Mouse (Mus musculus): ENCODE measurements around the gene Aplp1. TPM values are rescaled to one million over a fixed set of nuclear protein-coding genes. Genes with fewer than 3 reads are reported as not detected.

Aplp1 gene
- polyA plus RNA-seq, 1 experiment = 6.2 TPM

- H3K27ac ChIP-seq (ENCODE audit: control insufficient read depth, insufficient read depth, low read depth, low read length, poor library complexity) = peak overlapping the region; percentile 86
- H3K4me3 ChIP-seq (replicated peaks; ENCODE audit: control insufficient read depth, low read depth, low read length) = peak overlapping the region; percentile 26
- peaks cover 6% of the 10 kb centered on the region for H3K4me1 ChIP-seq (ENCODE audit: control insufficient read depth, insufficient read depth, low read length)
- 49% methylated on average over 4 of the region's 4 CpGs for WGBS
- TF ChIP-seq POLR2A (IDR thresholded peaks at IDR 0.05; ENCODE audit: borderline replicate concordance, control insufficient read depth, low read depth, low read length) (no peak), CTCF (IDR thresholded peaks at IDR 0.05; ENCODE audit: control insufficient read depth, insufficient read depth, low read length) (no peak)
These were observed 52.4 kb downstream of the Aplp1 start for GRCm38 (mm10) chr7:30392746-30393520.

Other genes starting within 250 kb of the Aplp1 start
- 120 and 171 TPM in 2 replicates for gene Capns1, start 246.7 kb downstream of the Aplp1 start, polyA plus RNA-seq (2011; ENCODE audit: insufficient read depth, insufficient read length, low replicate concordance, missing spikeins)
- 41.5 and 50.8 TPM in 2 replicates for gene Polr2i, start 213.6 kb downstream of the Aplp1 start, polyA plus RNA-seq (2011; ENCODE audit: insufficient read depth, insufficient read length, low replicate concordance, missing spikeins)
- 24.0 and 67.8 TPM in 2 replicates for gene Tbcb, start 213.3 kb downstream of the Aplp1 start, polyA plus RNA-seq (2011; ENCODE audit: insufficient read depth, insufficient read length, low replicate concordance, missing spikeins)
- not detected in 2 replicates for gene Ovol3, start 209.8 kb downstream of the Aplp1 start, polyA plus RNA-seq (2011; ENCODE audit: insufficient read depth, insufficient read length, low replicate concordance, missing spikeins)
- gene Thap8, start 165.4 kb downstream of the Aplp1 start, polyA plus RNA-seq (2011; ENCODE audit: insufficient read depth, insufficient read length, low replicate concordance, missing spikeins) = not detected in 2 replicates
- 33.7 and 45.3 TPM in 2 replicates for gene Wdr62, start 165.1 kb downstream of the Aplp1 start, polyA plus RNA-seq (2011; ENCODE audit: insufficient read depth, insufficient read length, low replicate concordance, missing spikeins)
- gene Clip3, start 153.8 kb downstream of the Aplp1 start, polyA plus RNA-seq (2011; ENCODE audit: insufficient read depth, insufficient read length, low replicate concordance, missing spikeins) = 3.2 and 3.5 TPM in 2 replicates
- gene Alkbh6, start 136.8 kb downstream of the Aplp1 start, polyA plus RNA-seq (2011; ENCODE audit: insufficient read depth, insufficient read length, low replicate concordance, missing spikeins) = 11.7 and 23.3 TPM in 2 replicates
- 1.3 and 8.9 TPM in 2 replicates for gene Syne4, start 130.7 kb downstream of the Aplp1 start, polyA plus RNA-seq (2011; ENCODE audit: insufficient read depth, insufficient read length, low replicate concordance, missing spikeins)
- 0.56 TPM in 1 of 2 replicates, not detected in the other for gene E130208F15Rik, start 123.8 kb downstream of the Aplp1 start, polyA plus RNA-seq (2011; ENCODE audit: insufficient read depth, insufficient read length, low replicate concordance, missing spikeins)
- 6.3 and 10.1 TPM in 2 replicates for gene Sdhaf1, start 121.6 kb downstream of the Aplp1 start, polyA plus RNA-seq (2011; ENCODE audit: insufficient read depth, insufficient read length, low replicate concordance, missing spikeins)
- gene Lrfn3, start 82.8 kb downstream of the Aplp1 start, polyA plus RNA-seq (2011; ENCODE audit: insufficient read depth, insufficient read length, low replicate concordance, missing spikeins) = 0.45 and 0.70 TPM in 2 replicates
- gene Tyrobp, start 31.8 kb downstream of the Aplp1 start, polyA plus RNA-seq (2011; ENCODE audit: insufficient read depth, insufficient read length, low replicate concordance, missing spikeins) = 164 and 433 TPM in 2 replicates
- 47.8 and 107 TPM in 2 replicates for gene Hcst, start 25.7 kb downstream of the Aplp1 start, polyA plus RNA-seq (2011; ENCODE audit: insufficient read depth, insufficient read length, low replicate concordance, missing spikeins)
- 12.3 and 34.2 TPM in 2 replicates for gene Nfkbid, start 23.8 kb downstream of the Aplp1 start, polyA plus RNA-seq (2011; ENCODE audit: insufficient read depth, insufficient read length, low replicate concordance, missing spikeins)
- gene Kirrel2, start 12.2 kb upstream of the Aplp1 start, polyA plus RNA-seq (2011; ENCODE audit: insufficient read depth, insufficient read length, low replicate concordance, missing spikeins) = 0.25 and 4.8 TPM in 2 replicates
- gene Nphs1, start 12.8 kb upstream of the Aplp1 start, polyA plus RNA-seq (2011; ENCODE audit: insufficient read depth, insufficient read length, low replicate concordance, missing spikeins) = 1.5 TPM in 1 of 2 replicates, not detected in the other
- 1.9 and 3.1 TPM in 2 replicates for gene Prodh2, start 48.1 kb upstream of the Aplp1 start, polyA plus RNA-seq (2011; ENCODE audit: insufficient read depth, insufficient read length, low replicate concordance, missing spikeins)
- gene Arhgap33, start 89.5 kb upstream of the Aplp1 start, polyA plus RNA-seq (2011; ENCODE audit: insufficient read depth, insufficient read length, low replicate concordance, missing spikeins) = 45.1 and 61.6 TPM in 2 replicates
- 13.1 and 19.0 TPM in 2 replicates for gene Hspb6, start 106.6 kb upstream of the Aplp1 start, polyA plus RNA-seq (2011; ENCODE audit: insufficient read depth, insufficient read length, low replicate concordance, missing spikeins)
- gene Proser3, start 106.8 kb upstream of the Aplp1 start, polyA plus RNA-seq (2011; ENCODE audit: insufficient read depth, insufficient read length, low replicate concordance, missing spikeins) = 4.2 and 12.8 TPM in 2 replicates
- gene Lin37, start 114.3 kb upstream of the Aplp1 start, polyA plus RNA-seq (2011; ENCODE audit: insufficient read depth, insufficient read length, low replicate concordance, missing spikeins) = 22.2 and 47.7 TPM in 2 replicates
- gene U2af1l4, start 117.8 kb upstream of the Aplp1 start, polyA plus RNA-seq (2011; ENCODE audit: insufficient read depth, insufficient read length, low replicate concordance, missing spikeins) = 28.8 and 71.1 TPM in 2 replicates
- gene Gm49396, start 117.8 kb upstream of the Aplp1 start, polyA plus RNA-seq (2011; ENCODE audit: insufficient read depth, insufficient read length, low replicate concordance, missing spikeins) = 7.6 and 11.0 TPM in 2 replicates
- gene Psenen, start 118.1 kb upstream of the Aplp1 start, polyA plus RNA-seq (2011; ENCODE audit: insufficient read depth, insufficient read length, low replicate concordance, missing spikeins) = 50.7 and 98.9 TPM in 2 replicates
- gene Igflr1, start 119.9 kb upstream of the Aplp1 start, polyA plus RNA-seq (2011; ENCODE audit: insufficient read depth, insufficient read length, low replicate concordance, missing spikeins) = 11.3 and 15.7 TPM in 2 replicates
- gene Kmt2b, start 143.2 kb upstream of the Aplp1 start, polyA plus RNA-seq (2011; ENCODE audit: insufficient read depth, insufficient read length, low replicate concordance, missing spikeins) = 35.5 and 102 TPM in 2 replicates
- gene Zbtb32, start 153.4 kb upstream of the Aplp1 start, polyA plus RNA-seq (2011; ENCODE audit: insufficient read depth, insufficient read length, low replicate concordance, missing spikeins) = 3.1 TPM in 1 of 2 replicates, not detected in the other
- gene Upk1a, start 167.3 kb upstream of the Aplp1 start, polyA plus RNA-seq (2011; ENCODE audit: insufficient read depth, insufficient read length, low replicate concordance, missing spikeins) = 1.4 TPM in 1 of 2 replicates, not detected in the other
- 443 and 613 TPM in 2 replicates for gene Cox6b1, start 180.6 kb upstream of the Aplp1 start, polyA plus RNA-seq (2011; ENCODE audit: insufficient read depth, insufficient read length, low replicate concordance, missing spikeins)
- not detected in 2 replicates for gene Etv2, start 190.3 kb upstream of the Aplp1 start, polyA plus RNA-seq (2011; ENCODE audit: insufficient read depth, insufficient read length, low replicate concordance, missing spikeins)
- gene Rbm42, start 204.8 kb upstream of the Aplp1 start, polyA plus RNA-seq (2011; ENCODE audit: insufficient read depth, insufficient read length, low replicate concordance, missing spikeins) = 24.9 and 25.2 TPM in 2 replicates
- gene Haus5, start 219.5 kb upstream of the Aplp1 start, polyA plus RNA-seq (2011; ENCODE audit: insufficient read depth, insufficient read length, low replicate concordance, missing spikeins) = 19.5 and 32.1 TPM in 2 replicates
- gene Pmis2, start 226.1 kb upstream of the Aplp1 start, polyA plus RNA-seq (2011; ENCODE audit: insufficient read depth, insufficient read length, low replicate concordance, missing spikeins) = not detected in 2 replicates